Mouse (Mus musculus) liver, embryonic 11.5 days (tissue): ENCODE measurements around the gene Pik3r2. TPM values are rescaled to one million over a fixed set of nuclear protein-coding genes. Genes with fewer than 3 reads are reported as not detected.
A peak's percentile ranks its signal among the peaks of the same experiment; 100 is the strongest.

ENCODE experiments used
- ATAC-seq: fragments of 200-750 bp; cut with Nextera tagmentation; replicated peaks from 2 replicates; pipeline ENCODE4 v1.8.0; 2017; ENCODE audit warnings: moderate number of reproducible peaks, mild to moderate bottlenecking, moderate TSS enrichment, moderate library complexity; ENCODE audit not compliant: low FRiP score
- DNase-seq: peaks from one replicate; pipeline ENCODE4 v3.0.0-alpha.2; 2017; ENCODE audit warnings: low spot score
- H3K27ac ChIP-seq: fragments of 300-500 bp; sonication (generic); 2 replicates; pipeline ENCODE4 v1.5.1; 2014; ENCODE audit warnings: mild to moderate bottlenecking, low read depth, low read length, control low read depth
- H3K27me3 ChIP-seq: fragments of 300-500 bp; sonication (generic); replicated peaks from 2 replicates; pipeline ENCODE4 v1.6.1; 2014; ENCODE audit warnings: low read length, mixed read lengths; ENCODE audit not compliant: control insufficient read depth, insufficient read depth
- H3K36me3 ChIP-seq: fragments of 300-500 bp; sonication (generic); 2 replicates; pipeline ENCODE4 v1.6.1; 2014; ENCODE audit warnings: mild to moderate bottlenecking, low read length, moderate library complexity, mixed read lengths; ENCODE audit not compliant: control insufficient read depth, insufficient read depth
- H3K4me1 ChIP-seq: fragments of 300-500 bp; sonication (generic); replicated peaks from 2 replicates; pipeline ENCODE4 v1.6.1; 2014; ENCODE audit warnings: low read length, mixed read lengths; ENCODE audit not compliant: control insufficient read depth, insufficient read depth
- H3K4me2 ChIP-seq: fragments of 300-500 bp; sonication (generic); 2 replicates; pipeline ENCODE4 v1.6.1; 2014; ENCODE audit warnings: mild to moderate bottlenecking, control low read depth, moderate library complexity
- H3K4me3 ChIP-seq: fragments of 300-500 bp; sonication (generic); 2 replicates; pipeline ENCODE4 v1.5.1; 2014; ENCODE audit warnings: low read depth, low read length, control low read depth
- H3K9ac ChIP-seq: fragments of 300-500 bp; sonication (generic); 2 replicates; pipeline ENCODE4 v1.6.1; 2014; ENCODE audit warnings: low read depth, low read length, control low read depth
- H3K9me3 ChIP-seq: fragments of 300-500 bp; sonication (generic); 2 replicates; pipeline ENCODE4 v1.6.1; 2016; ENCODE audit warnings: low read length, inconsistent platforms, mixed read lengths; ENCODE audit not compliant: control insufficient read depth
- WGBS: fragments of 180-500 bp; shearing (Covaris S2); extraction: QIAGEN DNeasy Blood & Tissue Kit; methylation state at CpG from one replicate; pipeline ENCODE4 v1.1.7; 2014; 5-methylcytosine and 5-hydroxymethylcytosine counted together
- polyA plus RNA-seq: library from polyadenylated mRNA; unstranded; fragments of >200 nt; fragmentation: Nextera tagmentation; extraction: Ambion mirVana; gene quantifications from 2 replicates; pipeline ENCODE4 v1.2.1, GENCODE M21; 2014

The Pik3r2 gene
- polyA plus RNA-seq, 1 experiment from 2014 or later, result 41.5 TPM

DNA sequence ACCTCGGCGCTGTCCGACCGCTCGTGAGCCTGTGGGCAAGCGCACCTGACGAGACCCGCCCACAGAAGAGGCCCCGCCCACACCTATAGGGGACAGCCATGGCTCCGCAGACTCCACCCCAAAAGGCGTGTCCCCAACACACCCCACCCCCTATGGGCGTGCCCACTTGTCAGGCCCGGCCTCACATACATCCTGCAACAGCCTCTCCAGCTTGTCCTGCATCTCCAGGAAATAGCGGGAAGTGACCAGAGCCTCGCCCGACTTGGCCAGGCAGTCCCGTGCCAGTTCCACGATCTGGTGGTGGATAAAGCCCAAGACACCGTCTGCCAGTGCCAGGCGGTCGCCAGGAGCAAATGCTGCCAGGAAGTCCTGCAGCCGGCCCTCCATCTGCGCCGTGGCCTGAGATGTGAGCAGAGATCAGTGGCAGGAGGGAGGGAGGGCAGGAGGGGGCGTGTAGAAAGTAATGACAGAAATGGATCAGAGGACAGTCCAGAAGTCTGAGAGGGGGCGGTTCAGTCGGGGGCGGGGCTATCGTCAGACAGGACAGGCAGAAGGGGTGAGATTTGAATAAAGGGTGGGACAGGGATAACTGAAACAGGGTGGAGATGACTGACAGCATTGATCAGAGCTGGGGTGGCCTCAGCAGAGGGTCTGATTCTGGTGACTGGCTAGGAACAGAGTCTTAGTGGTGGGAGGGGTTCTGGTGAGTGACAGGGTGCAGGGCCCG lies 11.6 kb upstream of the Pik3r2 start:
- Histone ChIP-seq H3K27ac (no peak overlapping the region), H3K4me2 (peak overlapping the region; percentile 34), H3K9ac (peak overlapping the region; percentile 26; the same call in 1 of the 2 replicates), H3K36me3 (peaks cover 29% of the 10 kb centered on the region), H3K4me3 (peak overlapping the region; percentile 21; the same call in 1 of the 2 replicates), H3K9me3 (no peaks in the 10 kb centered on the region), H3K27me3 (no peaks in the 10 kb centered on the region), H3K4me1 (peaks cover 49% of the 10 kb centered on the region)
- DNase-seq (peak; percentile 79), ATAC-seq (no peak)
- 36% methylated on average over 30 of the region's 30 CpGs for WGBS

DNA sequence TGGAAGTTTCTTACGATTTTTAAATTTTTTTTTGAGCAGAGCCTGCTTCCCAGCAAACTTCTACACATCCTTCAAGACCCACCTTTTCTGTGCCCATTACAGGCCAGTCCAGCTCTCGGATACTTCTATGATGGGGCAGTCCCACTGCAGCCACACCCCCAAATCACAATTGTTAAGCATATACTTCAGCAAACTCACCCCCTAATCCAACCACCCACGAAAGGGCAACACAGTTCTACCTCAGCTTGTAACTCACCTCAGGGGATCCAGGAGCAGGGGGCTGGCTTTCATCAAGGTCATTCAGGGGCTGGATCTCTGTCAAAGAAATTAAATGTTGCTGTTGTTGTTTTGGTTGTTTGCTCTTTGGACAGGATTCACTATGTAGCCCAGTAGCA lies 10.5 kb upstream of the Pik3r2 start:
- WGBS, result 93% methylated on average over 3 of the region's 3 CpGs
- Histone ChIP-seq H3K4me2 (no peak overlapping the region; the same call in 1 of the 2 replicates), H3K27me3 (no peaks in the 10 kb centered on the region), H3K4me3 (no peak overlapping the region), H3K9ac (no peak overlapping the region), H3K36me3 (peaks cover 30% of the 10 kb centered on the region), H3K9me3 (no peaks in the 10 kb centered on the region), H3K4me1 (peaks cover 42% of the 10 kb centered on the region), H3K27ac (no peak overlapping the region)
- DNase-seq (no peak), ATAC-seq (no peak)

DNA sequence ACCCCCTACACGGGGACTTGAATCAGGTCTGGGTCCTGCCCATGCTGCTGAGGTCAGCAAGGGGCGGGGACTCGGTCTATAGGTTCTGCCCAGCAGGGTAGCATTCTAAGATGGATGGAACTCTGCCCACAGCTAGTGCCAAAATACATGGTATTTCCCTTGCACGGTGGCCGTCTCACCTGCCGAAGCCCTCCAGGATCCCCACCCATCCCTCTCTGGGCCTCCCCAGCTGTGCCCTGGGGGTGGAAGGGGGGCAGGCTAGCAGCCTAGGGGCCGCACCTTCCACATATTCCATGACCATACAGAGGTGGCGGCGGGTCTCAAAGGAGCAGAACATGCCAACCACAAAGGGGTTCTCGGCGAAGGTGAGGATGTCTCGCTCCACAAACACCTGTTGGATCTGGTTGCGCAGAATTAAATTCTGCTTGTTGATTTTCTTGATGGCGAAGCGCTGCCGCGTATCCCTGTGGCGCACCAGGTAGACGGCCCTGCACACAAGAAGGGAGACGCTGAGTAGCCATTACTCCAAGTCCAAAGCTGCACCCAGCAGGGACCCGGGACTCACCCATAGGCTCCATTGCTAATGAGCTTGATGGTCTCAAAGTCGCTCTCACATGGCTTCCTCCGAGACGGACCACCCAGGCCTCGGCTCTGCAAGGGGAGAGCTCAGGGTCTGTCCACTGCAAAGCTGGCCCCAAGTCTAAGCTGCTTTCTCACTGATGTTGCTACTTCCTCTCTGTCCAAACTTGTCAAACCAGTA lies 10.0 kb upstream of the Pik3r2 start:
- Histone ChIP-seq H3K27ac (no peak overlapping the region), H3K4me2 (peak overlapping the region; percentile 8; the same call in 1 of the 2 replicates), H3K36me3 (peaks cover 34% of the 10 kb centered on the region), H3K9ac (no peak overlapping the region), H3K27me3 (no peaks in the 10 kb centered on the region), H3K4me3 (no peak overlapping the region), H3K4me1 (peaks cover 37% of the 10 kb centered on the region), H3K9me3 (no peaks in the 10 kb centered on the region)
- no peak for DNase-seq
- WGBS, result 88% methylated on average over 25 of the region's 25 CpGs
- no peak for ATAC-seq

DNA sequence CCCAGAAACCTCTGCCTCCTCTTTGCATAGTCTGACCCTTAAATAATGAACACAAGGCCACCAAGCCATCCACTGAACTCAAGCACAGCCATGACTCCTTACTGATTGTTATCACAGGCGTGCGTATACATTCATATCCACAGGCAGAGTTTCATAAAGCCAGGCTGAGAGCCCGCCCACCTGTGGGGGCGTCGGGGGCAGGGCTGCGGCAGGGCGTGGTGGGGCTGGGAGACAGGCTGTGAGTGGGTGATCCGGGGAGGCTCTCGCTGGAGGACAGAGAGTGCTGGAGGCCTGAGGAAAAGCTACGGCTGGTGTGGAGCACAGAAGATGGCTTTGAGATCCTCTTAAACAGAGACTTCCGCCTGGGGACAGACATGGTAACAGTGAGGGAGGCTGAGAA lies 3.6 kb upstream of the Pik3r2 start:
- Histone ChIP-seq H3K9me3 (no peaks in the 10 kb centered on the region), H3K27ac (no peak overlapping the region), H3K9ac (no peak overlapping the region), H3K4me1 (peaks cover 16% of the 10 kb centered on the region), H3K4me3 (no peak overlapping the region), H3K4me2 (no peak overlapping the region; the same call in 1 of the 2 replicates), H3K27me3 (no peaks in the 10 kb centered on the region), H3K36me3 (peaks cover 34% of the 10 kb centered on the region)
- DNase-seq, result no peak
- no peak for ATAC-seq
- WGBS, result 75% methylated on average over 11 of the region's 11 CpGs

DNA sequence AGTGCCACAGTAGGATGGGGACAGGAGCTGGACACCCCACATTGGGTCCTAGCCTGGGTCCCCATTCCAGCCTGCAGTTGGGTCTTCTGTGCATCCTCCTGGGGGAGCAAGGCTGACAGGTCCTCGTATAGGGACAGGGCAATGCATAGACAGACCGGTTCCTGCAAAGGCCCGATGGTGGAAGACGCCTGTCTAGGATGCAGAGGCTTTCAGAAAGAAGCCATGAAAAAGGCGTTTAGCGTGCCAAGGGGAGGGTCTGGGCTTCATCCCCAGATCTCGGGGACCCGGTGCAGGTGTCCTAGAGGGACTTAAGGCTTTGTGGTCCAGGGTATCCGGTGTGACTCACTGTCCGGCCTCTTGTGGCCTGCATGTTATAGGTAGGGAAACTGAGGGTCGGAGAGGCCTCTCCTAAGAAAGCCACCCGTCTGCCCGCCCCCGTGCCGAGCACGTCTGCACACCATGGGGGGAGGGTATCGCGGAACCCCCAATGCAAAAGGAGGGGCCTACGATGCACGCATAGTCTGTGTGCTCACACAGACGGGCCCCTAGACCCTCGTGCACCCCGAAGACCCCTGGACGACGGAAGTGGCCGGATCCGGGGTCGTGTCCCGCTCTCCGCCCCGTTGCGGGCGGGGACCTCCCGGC lies 540 bp downstream of the Pik3r2 start:
- H3K4me2 ChIP-seq, result peak overlapping the region; percentile 99
- H3K27me3 ChIP-seq, result no peaks in the 10 kb centered on the region
- H3K9me3 ChIP-seq, result no peaks in the 10 kb centered on the region
- H3K4me3 ChIP-seq, result peak overlapping the region; percentile 90
- DNase-seq (peak; percentile 61), ATAC-seq (peak; percentile 2; the same call in 1 of the 2 replicates)
- peak overlapping the region; percentile 99 for H3K27ac ChIP-seq
- peaks cover 23% of the 10 kb centered on the region for H3K4me1 ChIP-seq
- H3K9ac ChIP-seq, result peak overlapping the region; percentile 99
- H3K36me3 ChIP-seq, result peaks cover 41% of the 10 kb centered on the region
- 5% methylated on average over 33 of the region's 34 CpGs for WGBS

DNA sequence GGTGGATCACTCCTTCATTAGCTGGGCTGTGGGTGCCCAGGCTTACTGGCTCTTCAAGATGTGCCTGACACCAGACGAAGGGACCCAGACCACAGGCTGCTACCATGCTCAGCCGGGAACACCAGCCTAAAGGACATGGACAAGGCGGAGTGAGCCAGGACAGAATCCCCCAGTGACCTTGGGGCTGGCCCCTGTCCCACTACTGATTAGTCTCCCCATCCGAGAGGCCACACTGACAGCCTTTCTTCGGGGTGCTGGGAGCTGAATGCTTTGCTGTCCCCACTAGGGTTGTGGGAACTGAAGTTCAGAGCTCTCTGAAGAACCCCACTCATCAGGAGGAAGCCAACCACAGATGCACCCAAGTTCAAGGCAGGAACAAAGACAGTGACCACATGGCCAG lies 1.3 kb downstream of the Pik3r2 start:
- H3K4me1 ChIP-seq, result peaks cover 26% of the 10 kb centered on the region
- ATAC-seq (no peak), DNase-seq (no peak)
- H3K27ac ChIP-seq, result no peak overlapping the region
- peak overlapping the region; percentile 99 for H3K9ac ChIP-seq
- WGBS, result 91% methylated on average over 5 of the region's 5 CpGs
- H3K4me3 ChIP-seq, result peak overlapping the region; percentile 90
- H3K4me2 ChIP-seq, result peak overlapping the region; percentile 99
- peaks cover 36% of the 10 kb centered on the region for H3K36me3 ChIP-seq
- no peaks in the 10 kb centered on the region for H3K9me3 ChIP-seq
- no peaks in the 10 kb centered on the region for H3K27me3 ChIP-seq

DNA sequence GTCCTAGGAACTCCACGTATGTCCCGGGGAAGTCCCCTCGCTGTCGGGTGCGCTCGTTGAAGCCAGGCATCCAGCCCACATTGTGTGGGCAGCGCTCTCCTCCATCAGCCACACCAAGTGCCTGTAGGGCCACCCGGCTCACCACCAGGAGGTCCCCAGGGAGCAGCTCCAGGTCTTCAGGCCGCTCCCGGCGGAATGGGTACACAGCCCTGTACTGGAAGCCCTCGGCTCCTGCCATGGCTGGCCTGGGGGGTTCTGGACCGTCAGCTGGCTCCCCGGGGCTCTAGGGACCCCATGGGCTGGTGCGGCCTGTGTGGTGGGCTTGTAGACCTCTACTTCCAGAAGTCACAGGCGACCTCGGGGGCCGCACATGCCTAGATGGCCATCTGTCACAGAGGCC lies 1.8 kb downstream of the Pik3r2 start:
- H3K36me3 ChIP-seq, result peaks cover 34% of the 10 kb centered on the region
- WGBS, result 94% methylated on average over 18 of the region's 18 CpGs
- no peaks in the 10 kb centered on the region for H3K27me3 ChIP-seq
- peaks cover 29% of the 10 kb centered on the region for H3K4me1 ChIP-seq
- DNase-seq (no peak), ATAC-seq (no peak)
- H3K27ac ChIP-seq, result no peak overlapping the region
- no peak overlapping the region for H3K4me3 ChIP-seq
- H3K4me2 ChIP-seq, result peak overlapping the region; percentile 99
- peak overlapping the region; percentile 99; the same call in 1 of the 2 replicates for H3K9ac ChIP-seq
- no peaks in the 10 kb centered on the region for H3K9me3 ChIP-seq

DNA sequence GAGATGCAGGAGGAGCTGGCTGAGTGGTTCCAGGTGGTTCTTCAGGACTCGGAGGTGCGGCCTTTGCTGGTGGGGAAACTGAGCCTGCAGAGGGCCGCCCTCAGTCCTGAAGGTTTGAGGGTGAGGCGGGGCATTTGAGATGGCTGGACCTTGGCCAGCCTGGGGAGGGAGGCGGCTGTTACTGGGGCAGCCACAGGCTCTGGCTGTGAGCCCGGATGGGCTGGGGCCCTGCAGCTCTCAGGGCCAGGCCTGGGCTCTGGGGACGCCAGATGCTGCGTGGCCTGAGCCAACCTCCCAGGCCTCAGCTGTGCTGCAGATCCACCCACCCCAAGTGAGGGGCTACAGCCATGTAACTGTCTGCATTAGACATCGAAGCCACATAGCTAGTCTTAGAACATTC lies 2.7 kb downstream of the Pik3r2 start:
- no peak for DNase-seq
- Histone ChIP-seq H3K36me3 (peaks cover 32% of the 10 kb centered on the region), H3K27ac (no peak overlapping the region), H3K27me3 (no peaks in the 10 kb centered on the region), H3K9ac (0 out of 2 replicates have a peak overlapping the region, but pooled peaks have one; percentile 8), H3K4me1 (peaks cover 35% of the 10 kb centered on the region), H3K4me2 (no peak overlapping the region), H3K4me3 (no peak overlapping the region), H3K9me3 (no peaks in the 10 kb centered on the region)
- WGBS, result 83% methylated on average over 9 of the region's 9 CpGs
- ATAC-seq, result no peak
